Comparison of ENCODE assay signal across 7 mouse cellular contexts in the genomic region with DNA sequence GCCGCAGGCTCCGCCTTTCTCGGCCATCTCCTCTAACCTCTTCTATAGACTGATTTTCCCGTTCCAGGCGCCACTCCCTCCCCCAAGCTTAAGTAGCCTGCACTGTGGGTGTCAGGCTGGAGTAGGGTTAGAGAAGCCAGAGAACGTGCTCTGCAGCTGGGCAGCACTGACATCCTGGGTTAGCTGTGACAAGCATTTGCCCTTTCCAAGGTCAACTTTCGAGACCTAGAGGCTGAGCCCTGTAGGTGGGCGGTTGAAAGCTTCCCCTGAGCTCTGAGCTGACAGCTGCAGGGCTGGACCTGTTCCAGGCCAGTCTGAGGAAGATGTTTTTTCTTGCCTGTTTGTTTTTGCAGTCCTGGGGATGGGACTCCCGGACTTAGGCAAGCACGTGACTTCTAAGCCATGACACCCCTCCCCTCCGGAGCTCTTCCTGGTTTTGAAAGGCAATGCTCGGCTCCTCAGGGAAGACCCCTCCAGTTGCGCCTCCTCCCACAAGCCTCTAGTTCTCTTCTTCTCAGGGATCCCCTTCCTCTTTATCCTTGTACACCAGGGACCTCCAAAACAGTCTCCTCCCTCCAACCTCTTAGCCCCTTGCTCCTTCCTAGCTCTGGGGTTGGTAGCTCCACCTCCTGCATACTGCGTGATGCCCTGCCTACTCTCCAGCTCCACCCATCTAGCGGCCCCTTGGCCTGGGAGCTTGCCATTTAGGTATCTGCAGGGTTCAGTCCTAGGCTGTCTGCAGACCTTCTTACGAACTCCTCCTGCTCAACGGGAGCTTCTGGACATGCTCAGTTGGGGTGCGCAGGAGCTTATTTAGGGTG. TPM values are rescaled to one million over a fixed set of nuclear protein-coding genes. Genes with fewer than 3 reads are reported as not detected.
DNase-seq lines count a peak whose midpoint lies in the region; ATAC-seq and TF ChIP-seq lines count a peak whose summit lies in the region.

No protein-coding gene starts in this region.

- peak; percentile 80 for ATAC-seq in granulocyte monocyte progenitor cell, adult 5-6 weeks (replicated peaks; ENCODE audit: poor library complexity, severe bottlenecking)
- peak; percentile 75 for ATAC-seq in intestine, embryonic 14.5 days (replicated peaks; ENCODE audit: low FRiP score, low TSS enrichment, low read depth)
- ATAC-seq in liver, embryonic 13.5 days (ENCODE audit: low read depth) = peak; percentile 63
- peak; percentile 43 for ATAC-seq in midbrain, postnatal 0 days (ENCODE audit: low FRiP score)

- TF ChIP-seq CTCF in midbrain, postnatal 0 days (IDR thresholded peaks at IDR 0.05) = no peak

- H3K36me3 ChIP-seq in intestine, embryonic 14.5 days (ENCODE audit: control insufficient read depth, insufficient read depth, low read length) = no peaks in the 10 kb centered on the region
- H3K36me3 ChIP-seq in liver, embryonic 13.5 days = no peaks in the 10 kb centered on the region
- H3K36me3 ChIP-seq in midbrain, postnatal 0 days (ENCODE audit: insufficient read depth, low read length) = no peaks in the 10 kb centered on the region

- 9% methylated on average over 18 of the region's 18 CpGs for WGBS in intestine, embryonic 14.5 days
- WGBS in liver, embryonic 13.5 days (ENCODE audit: insufficient replicate concordance) = 13% methylated on average over 18 of the region's 18 CpGs
- WGBS in midbrain, postnatal 0 days = 12% methylated on average over 18 of the region's 18 CpGs

- no peaks in the 10 kb centered on the region for H3K9me3 ChIP-seq in intestine, embryonic 14.5 days (ENCODE audit: control insufficient read depth, low read length)
- H3K9me3 ChIP-seq in liver, embryonic 13.5 days (replicated peaks) = no peaks in the 10 kb centered on the region
- H3K9me3 ChIP-seq in midbrain, postnatal 0 days (ENCODE audit: low read length) = no peaks in the 10 kb centered on the region

- H3K27ac ChIP-seq in brown adipose tissue, adult 24 weeks (replicated peaks; ENCODE audit: low read depth, low read length) = no peak overlapping the region
- peak overlapping the region; percentile 62 for H3K27ac ChIP-seq in intestine, embryonic 14.5 days (ENCODE audit: low read depth)
- H3K27ac ChIP-seq in liver, embryonic 13.5 days = no peak overlapping the region
- no peak overlapping the region for H3K27ac ChIP-seq in midbrain, postnatal 0 days (ENCODE audit: low read depth, low read length)

- H3K4me2 ChIP-seq in intestine, embryonic 14.5 days (ENCODE audit: low read length) = peak overlapping the region; percentile 62
- H3K4me2 ChIP-seq in liver, embryonic 13.5 days = peak overlapping the region; percentile 59
- peak overlapping the region; percentile 31 for H3K4me2 ChIP-seq in midbrain, postnatal 0 days (ENCODE audit: low read depth, low read length, poor library complexity, severe bottlenecking)

- peak; percentile 59 for DNase-seq in MN1 (ENCODE audit: low spot score)
- peak; percentile 71 for DNase-seq in intestine, embryonic 14.5 days (ENCODE audit: low spot score)
- DNase-seq in liver, embryonic 13.5 days = peak; percentile 11
- peak; percentile 35 for DNase-seq in midbrain, postnatal 0 days (ENCODE audit: low spot score)
- peak; percentile 73 for DNase-seq in yolk sac, embryonic 10.5 days (ENCODE audit: low spot score)

- H3K9ac ChIP-seq in intestine, embryonic 14.5 days (ENCODE audit: low read length) = no peak overlapping the region
- no peak overlapping the region for H3K9ac ChIP-seq in liver, embryonic 13.5 days
- H3K9ac ChIP-seq in midbrain, postnatal 0 days (replicated peaks; ENCODE audit: low read length, poor library complexity, severe bottlenecking) = no peak overlapping the region

- H3K4me1 ChIP-seq in brown adipose tissue, adult 24 weeks (ENCODE audit: control insufficient read depth, insufficient read depth, insufficient read length, low read length) = peaks cover 2% of the 10 kb centered on the region
- H3K4me1 ChIP-seq in intestine, embryonic 14.5 days (replicated peaks; ENCODE audit: control insufficient read depth, insufficient read depth, low read length) = peaks cover 10% of the 10 kb centered on the region
- peaks cover 11% of the 10 kb centered on the region for H3K4me1 ChIP-seq in liver, embryonic 13.5 days (replicated peaks)
- no peaks in the 10 kb centered on the region for H3K4me1 ChIP-seq in midbrain, postnatal 0 days (ENCODE audit: insufficient read depth, low read length)

- peak overlapping the region; percentile 48 for H3K4me3 ChIP-seq in brown adipose tissue, adult 24 weeks (ENCODE audit: insufficient read depth, low read depth, low read length)
- peak overlapping the region; percentile 36 for H3K4me3 ChIP-seq in intestine, embryonic 14.5 days (ENCODE audit: low read depth, low read length)
- H3K4me3 ChIP-seq in liver, embryonic 13.5 days (replicated peaks) = peak overlapping the region; percentile 30
- H3K4me3 ChIP-seq in midbrain, postnatal 0 days (ENCODE audit: low read depth, low read length) = peak overlapping the region; percentile 9; the same call in 1 of the 2 replicates

- H3K27me3 ChIP-seq in intestine, embryonic 14.5 days (replicated peaks; ENCODE audit: control insufficient read depth, insufficient read depth, low read length) = no peaks in the 10 kb centered on the region
- H3K27me3 ChIP-seq in liver, embryonic 13.5 days = no peaks in the 10 kb centered on the region
- H3K27me3 ChIP-seq in midbrain, postnatal 0 days (ENCODE audit: insufficient read depth, low read length) = no peaks in the 10 kb centered on the region

RNA-seq across cellular contexts. Expression of gene Drd5, which starts 47.7 kb away (rescaled TPM):
- polyA plus RNA-seq in brown adipose tissue, adult 24 weeks (2012; ENCODE audit: insufficient read depth, insufficient read length, missing spikeins) = not detected in 2 replicates
- not detected in 2 replicates for total RNA-seq in granulocyte monocyte progenitor cell, adult 5-6 weeks (2014; fragmentation: Nextera tagmentation)
- not detected in 2 replicates for total RNA-seq in granulocyte monocyte progenitor cell, adult 5-6 weeks (2017)
- not detected in 2 replicates for polyA plus RNA-seq in intestine, embryonic 14.5 days (2014; fragmentation: Nextera tagmentation; extraction: Ambion mirVana)
- not detected in 2 replicates for polyA plus RNA-seq in liver, embryonic 13.5 days (2015; fragmentation: Nextera tagmentation; extraction: Ambion mirVana)
- total RNA-seq in midbrain, postnatal 0 days (2014; rRNA removed) = 1.7 and 3.1 TPM in 2 replicates
- polyA plus RNA-seq in midbrain, postnatal 0 days (2015; fragmentation: Nextera tagmentation; extraction: Ambion mirVana) = 2.0 and 2.2 TPM in 2 replicates

Comparison
In these comparisons a context has a peak if more than half of its experiments do, and no peak if none do; other contexts are left out.
1. DNase-seq: peak in every context shown above with its lines; median percentile 73 in yolk sac, embryonic 10.5 days; 71 in intestine, embryonic 14.5 days; 59 in MN1; 35 in midbrain, postnatal 0 days; 11 in liver, embryonic 13.5 days.